Mouse (Mus musculus) lung, embryonic 16.5 days (tissue): Measurements from ENCODE around the gene Gucy2d. TPM values are rescaled to one million over a fixed set of nuclear protein-coding genes. Genes with fewer than 3 reads are reported as not detected.

Experiments
- ATAC-seq: fragments of 200-750 bp; cut with Nextera tagmentation; 2 replicates; pipeline ENCODE4 v1.8.0; 2017; ENCODE audit warnings: low read depth, mild to moderate bottlenecking, moderate library complexity
- H3K27ac ChIP-seq: fragments of 300-500 bp; sonication (generic); 2 replicates; pipeline ENCODE4 v1.5.1; 2014; ENCODE audit warnings: mild to moderate bottlenecking, control low read depth, low read length
- H3K27me3 ChIP-seq: fragments of 300-500 bp; sonication (generic); 2 replicates; pipeline ENCODE4 v1.6.1; 2014; ENCODE audit warnings: low read depth, low read length, mixed read lengths; ENCODE audit not compliant: control insufficient read depth, insufficient read depth
- H3K36me3 ChIP-seq: fragments of 300-500 bp; sonication (generic); 2 replicates; pipeline ENCODE4 v1.6.1; 2014; ENCODE audit warnings: low read length; ENCODE audit not compliant: control insufficient read depth, insufficient read depth
- H3K4me1 ChIP-seq: fragments of 300-500 bp; sonication (generic); replicated peaks from 2 replicates; pipeline ENCODE4 v1.6.1; 2014; ENCODE audit warnings: low read length, mixed read lengths; ENCODE audit not compliant: control insufficient read depth, insufficient read depth
- H3K4me2 ChIP-seq: fragments of 300-500 bp; sonication (generic); 2 replicates; pipeline ENCODE4 v1.6.1; 2014; ENCODE audit warnings: low read depth, low read length, control low read depth
- H3K4me3 ChIP-seq: fragments of 300-500 bp; sonication (generic); 2 replicates; pipeline ENCODE4 v1.5.1; 2014; ENCODE audit warnings: mild to moderate bottlenecking, low read length, control low read depth
- H3K9ac ChIP-seq: fragments of 300-500 bp; sonication (generic); 2 replicates; pipeline ENCODE4 v1.6.1; 2014; ENCODE audit warnings: low read length, control low read depth
- H3K9me3 ChIP-seq: fragments of 300-500 bp; sonication (generic); 2 replicates; pipeline ENCODE4 v1.6.1; 2016; ENCODE audit warnings: low read length; ENCODE audit not compliant: control insufficient read depth
- WGBS: fragments of 180-500 bp; shearing (Covaris S2); extraction: QIAGEN DNeasy Blood & Tissue Kit; methylation state at CpG from one replicate; pipeline ENCODE4 v1.1.7; 2014; 5-methylcytosine and 5-hydroxymethylcytosine counted together
- polyA plus RNA-seq: library from polyadenylated mRNA; unstranded; fragments of >200 nt; fragmentation: Nextera tagmentation; extraction: Ambion mirVana; gene quantifications from 2 replicates; pipeline ENCODE4 v1.2.1, GENCODE M21; 2015

Gene Gucy2d
- polyA plus RNA-seq, 1 experiment from 2014 or later, result not detected

- WGBS, result 84% methylated on average over 3 of the region's 3 CpGs
- H3K4me1 ChIP-seq, result peaks cover 27% of the 10 kb centered on the region
- ATAC-seq, result no peak
- no peak overlapping the region for H3K9ac ChIP-seq
- H3K27me3 ChIP-seq, result no peaks in the 10 kb centered on the region
- H3K27ac ChIP-seq, result no peak overlapping the region
- no peak overlapping the region for H3K4me2 ChIP-seq
- H3K9me3 ChIP-seq, result no peaks in the 10 kb centered on the region
- no peak overlapping the region for H3K4me3 ChIP-seq
- H3K36me3 ChIP-seq, result no peaks in the 10 kb centered on the region
Observed at GRCm38 (mm10) chr7:98484878-98485277, 44.7 kb downstream of the Gucy2d start.

- H3K27me3 ChIP-seq, result no peaks in the 10 kb centered on the region
- no peak overlapping the region for H3K4me3 ChIP-seq
- H3K4me1 ChIP-seq, result peaks cover 32% of the 10 kb centered on the region
- no peak for ATAC-seq
- H3K9ac ChIP-seq, result no peak overlapping the region
- H3K4me2 ChIP-seq, result no peak overlapping the region
- no peaks in the 10 kb centered on the region for H3K36me3 ChIP-seq
- H3K9me3 ChIP-seq, result no peaks in the 10 kb centered on the region
- no peak overlapping the region for H3K27ac ChIP-seq
- WGBS, result 68% methylated on average over 4 of the region's 4 CpGs
Observed at GRCm38 (mm10) chr7:98485508-98485907, 45.3 kb downstream of the Gucy2d start.

- Histone ChIP-seq H3K4me3 (no peak overlapping the region), H3K4me1 (peaks cover 28% of the 10 kb centered on the region), H3K27me3 (no peaks in the 10 kb centered on the region), H3K27ac (no peak overlapping the region), H3K9me3 (no peaks in the 10 kb centered on the region), H3K36me3 (no peaks in the 10 kb centered on the region), H3K4me2 (no peak overlapping the region), H3K9ac (no peak overlapping the region)
- no peak for ATAC-seq
- WGBS, result 47% methylated on average over 7 of the region's 7 CpGs
Observed at GRCm38 (mm10) chr7:98486471-98486917, 46.3 kb downstream of the Gucy2d start.

- WGBS, result 86% methylated on average over 11 of the region's 11 CpGs
- H3K27ac ChIP-seq, result no peak overlapping the region
- H3K4me1 ChIP-seq, result peaks cover 23% of the 10 kb centered on the region
- H3K9me3 ChIP-seq, result no peaks in the 10 kb centered on the region
- no peak overlapping the region for H3K4me2 ChIP-seq
- H3K4me3 ChIP-seq, result no peak overlapping the region
- H3K36me3 ChIP-seq, result no peaks in the 10 kb centered on the region
- H3K27me3 ChIP-seq, result no peaks in the 10 kb centered on the region
- no peak for ATAC-seq
- H3K9ac ChIP-seq, result no peak overlapping the region
Observed at GRCm38 (mm10) chr7:98487202-98487980, 47.2 kb downstream of the Gucy2d start.

- WGBS, result 89% methylated on average over 13 of the region's 13 CpGs
- Histone ChIP-seq H3K9ac (no peak overlapping the region), H3K4me2 (no peak overlapping the region), H3K36me3 (no peaks in the 10 kb centered on the region), H3K4me3 (no peak overlapping the region), H3K27me3 (no peaks in the 10 kb centered on the region), H3K27ac (no peak overlapping the region), H3K4me1 (peaks cover 12% of the 10 kb centered on the region), H3K9me3 (no peaks in the 10 kb centered on the region)
- ATAC-seq, result peak; percentile 8; the same call in 1 of the 2 replicates
Observed at GRCm38 (mm10) chr7:98488398-98489130, 48.3 kb downstream of the Gucy2d start.

- peak; percentile 13; the same call in 1 of the 2 replicates for ATAC-seq
- H3K9me3 ChIP-seq, result no peaks in the 10 kb centered on the region
- H3K27me3 ChIP-seq, result no peaks in the 10 kb centered on the region
- peak within 1 kb of the TSS; percentile 66 for H3K9ac ChIP-seq
- WGBS, result 41% methylated on average over 6 of the region's 6 CpGs
- H3K4me1 ChIP-seq, result peaks cover 13% of the 10 kb centered on the region
- H3K4me3 ChIP-seq, result peak within 1 kb of the TSS; percentile 62
- H3K4me2 ChIP-seq, result peak within 1 kb of the TSS; percentile 93
- no peak within 1 kb of the TSS for H3K27ac ChIP-seq
- H3K36me3 ChIP-seq, result no peaks in the 10 kb centered on the region
Observed at GRCm38 (mm10) chr7:98489131-98489530, 48.9 kb downstream of the Gucy2d start, which contains the start of gene Lrrc32. Gene Lrrc32 (plus strand): TSS chr7:98489283.

GRCm38 (mm10) chr7:98489623-98490084 is 49.4 kb downstream of the Gucy2d start:
- peaks cover 13% of the 10 kb centered on the region for H3K4me1 ChIP-seq

GRCm38 (mm10) chr7:98490328-98490727 is 50.1 kb downstream of the Gucy2d start:
- Histone ChIP-seq H3K4me2 (peak overlapping the region; percentile 93), H3K9ac (peak overlapping the region; percentile 66), H3K27ac (no peak overlapping the region), H3K9me3 (no peaks in the 10 kb centered on the region), H3K27me3 (no peaks in the 10 kb centered on the region), H3K4me3 (peak overlapping the region; percentile 62), H3K36me3 (no peaks in the 10 kb centered on the region), H3K4me1 (peaks cover 13% of the 10 kb centered on the region)
- WGBS, result 40% methylated on average over 4 of the region's 4 CpGs
- ATAC-seq, result 0 out of 2 replicates have a peak, but pooled peaks have one; percentile 8

More at GRCm38 (mm10) chr7:98489623-98490084, 49.4 kb downstream of the Gucy2d start:
- H3K27ac ChIP-seq, result no peak overlapping the region
- ATAC-seq, result peak; percentile 85
- H3K4me3 ChIP-seq, result peak overlapping the region; percentile 62
- no peaks in the 10 kb centered on the region for H3K27me3 ChIP-seq
- peak overlapping the region; percentile 93 for H3K4me2 ChIP-seq
- H3K9ac ChIP-seq, result peak overlapping the region; percentile 66
- H3K36me3 ChIP-seq, result no peaks in the 10 kb centered on the region
- no peaks in the 10 kb centered on the region for H3K9me3 ChIP-seq
- 0% methylated on average over 47 of the region's 50 CpGs for WGBS

GRCm38 (mm10) chr7:98490911-98491310 is 50.7 kb downstream of the Gucy2d start:
- H3K4me2 ChIP-seq, result peak overlapping the region; percentile 93; the same call in 1 of the 2 replicates
- H3K27me3 ChIP-seq, result no peaks in the 10 kb centered on the region
- H3K9me3 ChIP-seq, result no peaks in the 10 kb centered on the region
- peak overlapping the region; percentile 62 for H3K4me3 ChIP-seq
- ATAC-seq, result no peak
- peaks cover 13% of the 10 kb centered on the region for H3K4me1 ChIP-seq
- H3K27ac ChIP-seq, result no peak overlapping the region
- no peak overlapping the region for H3K9ac ChIP-seq
- H3K36me3 ChIP-seq, result no peaks in the 10 kb centered on the region
- 90% methylated on average over 6 of the region's 6 CpGs for WGBS
